Mouse (Mus musculus): Measurements from ENCODE around the gene Olfr299.

Gene Olfr299

DNA sequence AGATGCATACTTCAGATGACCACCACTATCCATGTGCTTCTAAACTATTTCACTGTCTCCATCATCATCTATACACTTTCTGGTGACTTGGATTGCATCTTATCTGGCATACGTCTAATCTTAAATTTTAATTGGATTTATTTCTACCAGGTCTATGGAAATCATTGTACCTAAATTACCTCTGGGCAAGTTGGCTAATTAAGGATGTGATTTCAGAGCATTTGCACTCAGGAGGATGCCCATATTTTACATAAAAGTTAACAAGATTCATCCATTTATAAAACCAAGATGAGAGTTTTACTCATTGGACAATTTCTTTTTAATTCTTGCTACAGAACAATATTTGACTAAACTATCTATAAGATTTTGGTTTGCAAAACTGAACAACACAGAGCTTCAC is at the start of gene Olfr299:
TSS of gene Olfr299 (plus strand) at position 301 of the 400 bp plus-strand sequence.
- no peak for DNase-seq

DNA sequence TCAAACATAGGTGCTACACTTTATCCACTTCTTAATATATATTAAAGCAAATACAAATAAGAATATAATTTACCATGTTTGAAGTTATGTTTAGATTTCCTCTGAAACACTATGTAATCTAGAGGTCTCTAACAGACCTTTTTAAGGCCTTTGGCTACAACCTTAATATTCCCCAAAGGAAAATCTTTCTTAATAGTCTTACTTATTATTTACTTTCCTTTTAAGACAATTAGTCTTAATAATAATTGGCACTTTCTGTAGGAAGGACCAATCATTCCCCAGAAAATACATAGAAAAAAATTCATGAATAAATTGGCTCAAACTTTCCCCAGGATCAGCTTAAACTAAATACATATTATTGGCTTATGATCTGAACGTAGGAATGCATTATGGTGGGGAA is 32.7 kb downstream of the Olfr299 start, which contains the start of gene Olfr298:
TSS of gene Olfr298 (minus strand) at position 101 of the 400 bp plus-strand sequence.
- no peak for DNase-seq
